Mouse (Mus musculus) cerebellum, postnatal 25 days (tissue): ENCODE measurements at regions not wholly inside any gene's neighbourhood (a gene's known extent, or its start where the extent isn't known, plus 50 kb on each side); places are given as distances from the start of the nearest gene placed in this dataset.
"Not testable (repeated sequence)": the region's sequence is repeated elsewhere in the genome, so short reads cannot be mapped to it uniquely, and the experiment has no call there.

Experiments used
- DNase-seq, 2 experiments: peaks; one replicate each; pipeline ENCODE4 v3.0.0; 2021; ENCODE audit warnings: mixed read lengths in 2 of 2

GRCm38 (mm10) chr14:124801589-124801988 is 124.7 kb upstream of the Fgf14 start:
- DNase-seq: not testable (repeated sequence)

DNA sequence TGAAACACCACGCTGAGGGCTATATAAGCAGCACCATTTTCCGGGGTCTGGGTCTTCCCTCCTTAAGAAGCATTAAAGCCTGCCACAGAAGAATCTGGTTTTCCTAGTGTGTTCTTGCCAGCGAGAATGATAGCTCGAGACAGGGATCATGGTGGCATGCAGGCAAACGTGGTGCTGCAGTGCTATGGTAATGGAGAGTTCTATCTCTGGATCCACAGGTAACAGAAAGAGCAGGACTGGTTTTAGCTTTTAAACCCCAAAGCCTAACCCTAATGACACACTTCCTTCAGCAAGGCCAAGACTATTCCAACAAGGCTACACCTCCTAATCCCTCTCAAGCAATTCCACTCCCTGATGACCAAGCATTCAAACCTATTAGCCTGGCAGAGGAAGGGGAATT is 123.5 kb upstream of the Fgf14 start:
- no peak for DNase-seq

GRCm38 (mm10) chr14:124775402-124775801 is 98.5 kb upstream of the Fgf14 start:
- peak in 1 of 2 experiments; percentile 23 for DNase-seq

DNA sequence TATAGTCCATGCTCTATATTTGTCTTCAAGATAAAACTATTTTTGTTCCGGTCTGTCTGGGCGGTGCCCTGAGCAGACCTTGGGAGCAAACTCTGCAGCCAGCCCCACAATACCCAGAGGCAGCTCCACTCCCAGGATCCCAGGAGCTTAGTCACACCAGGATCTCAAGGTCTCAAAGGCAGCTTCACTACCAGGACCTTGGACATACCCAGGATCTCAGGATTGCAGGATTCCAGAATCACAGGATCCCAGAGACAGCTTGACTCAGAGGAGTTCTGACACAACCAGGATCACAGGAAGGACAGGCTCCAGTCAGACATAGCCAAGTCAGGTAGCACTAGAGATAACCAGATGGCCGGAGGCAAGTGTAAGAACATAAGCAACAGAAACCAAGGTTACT is 91.1 kb upstream of the Fgf14 start:
- DNase-seq: peak; percentile 50 to 62

DNA sequence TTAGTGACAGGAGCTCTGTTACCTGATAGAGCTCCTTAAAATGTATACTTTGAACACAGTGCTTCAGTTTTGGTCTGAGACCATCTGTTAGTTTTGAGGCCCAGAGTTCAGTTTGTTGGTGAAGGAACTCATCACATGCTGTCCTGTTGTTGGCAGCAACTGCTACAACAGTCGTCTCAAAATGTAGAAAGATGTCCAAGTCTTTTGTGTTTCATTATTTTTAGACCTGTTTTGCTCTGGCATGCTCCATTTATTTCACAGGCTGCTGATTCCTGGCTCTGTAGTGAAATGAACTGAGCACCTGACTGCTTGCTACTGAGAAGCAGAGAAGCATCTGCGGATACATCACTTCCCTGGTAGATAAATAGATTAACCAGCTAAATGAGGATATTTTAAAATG is 90.3 kb upstream of the Fgf14 start:
- DNase-seq: peak; percentile 58 to 72

- DNase-seq: peak; percentile 79
These were observed 65.6 kb upstream of the Fgf14 start for GRCm38 (mm10) chr14:124742491-124742890.
